Mouse (Mus musculus) forebrain, embryonic 14.5 days (tissue): ENCODE results near the gene Capn8. TPM values are rescaled to one million over a fixed set of nuclear protein-coding genes. Genes with fewer than 3 reads are reported as not detected.
A peak's percentile ranks its signal among the peaks of the same experiment; 100 is the strongest.

Experiments
- ATAC-seq: fragments of 200-750 bp; cut with Nextera tagmentation; 2 replicates; pipeline ENCODE4 v1.8.0; 2017; ENCODE audit warnings: mild to moderate bottlenecking, moderate library complexity
- DNase-seq: peaks from one replicate; pipeline ENCODE4 v3.0.0-alpha.2; 2015; ENCODE audit warnings: low spot score
- H3K27ac ChIP-seq: fragments of 300-500 bp; sonication (generic); 2 replicates; pipeline ENCODE4 v1.5.1; 2014; ENCODE audit warnings: low read depth, mild to moderate bottlenecking, control low read depth, low read length, moderate library complexity
- H3K27me3 ChIP-seq: fragments of 300-500 bp; sonication (generic); replicated peaks from 2 replicates; pipeline ENCODE4 v1.6.1; 2014; ENCODE audit warnings: low read length, control low read depth, mixed read lengths; ENCODE audit not compliant: control insufficient read depth, insufficient read depth
- H3K36me3 ChIP-seq: fragments of 300-500 bp; sonication (generic); 2 replicates; pipeline ENCODE4 v1.6.1; 2014; ENCODE audit warnings: low read length, control low read depth; ENCODE audit not compliant: control insufficient read depth, insufficient read depth
- H3K4me1 ChIP-seq: fragments of 300-500 bp; sonication (generic); 2 replicates; pipeline ENCODE4 v1.6.1; 2014; ENCODE audit warnings: antibody characterized with exemption, low read length, control low read depth; ENCODE audit not compliant: control insufficient read depth, insufficient read depth
- H3K4me2 ChIP-seq: fragments of 300-500 bp; sonication (generic); 2 replicates; pipeline ENCODE4 v1.6.1; 2014; ENCODE audit warnings: mild to moderate bottlenecking, control low read depth, low read length
- H3K4me3 ChIP-seq: fragments of 300-500 bp; sonication (generic); 2 replicates; pipeline ENCODE4 v1.5.1; 2014; ENCODE audit warnings: low read depth, low read length, control low read depth
- H3K9ac ChIP-seq: fragments of 300-500 bp; sonication (generic); 2 replicates; pipeline ENCODE4 v1.6.1; 2014; ENCODE audit warnings: mild to moderate bottlenecking, low read length, control low read depth, moderate library complexity
- H3K9me3 ChIP-seq: fragments of 300-500 bp; sonication (generic); replicated peaks from 2 replicates; pipeline ENCODE4 v1.6.1; 2016; ENCODE audit warnings: low read length, control low read depth, mixed read lengths; ENCODE audit not compliant: control insufficient read depth
- WGBS: fragments of 180-500 bp; shearing (Covaris S2); extraction: QIAGEN DNeasy Blood & Tissue Kit; methylation state at CpG from one replicate; pipeline ENCODE4 v1.1.7; 2014; 5-methylcytosine and 5-hydroxymethylcytosine counted together
- polyA plus RNA-seq: library from polyadenylated mRNA; unstranded; fragments of >200 nt; fragmentation: Nextera tagmentation; extraction: Ambion mirVana; gene quantifications from 2 replicates; pipeline ENCODE4 v1.2.1, GENCODE M21; 2014

Capn8 gene
- polyA plus RNA-seq, 1 experiment from 2014 or later, result 0.06 TPM

- peak; percentile 44 for DNase-seq
- Histone ChIP-seq H3K9ac (no peak overlapping the region), H3K4me3 (no peak overlapping the region), H3K9me3 (no peaks in the 10 kb centered on the region), H3K4me2 (no peak overlapping the region), H3K27me3 (no peaks in the 10 kb centered on the region), H3K4me1 (no peaks in the 10 kb centered on the region), H3K36me3 (no peaks in the 10 kb centered on the region), H3K27ac (no peak overlapping the region)
- ATAC-seq, result peak; percentile 19; the same call in 1 of the 2 replicates
- WGBS, result 53% methylated on average over 16 of the region's 16 CpGs
Observed at GRCm38 (mm10) chr1:182562576-182563370, 2.0 kb upstream of the Capn8 start.

- ATAC-seq, result no peak
- Histone ChIP-seq H3K27ac (no peak overlapping the region), H3K27me3 (no peaks in the 10 kb centered on the region), H3K4me2 (no peak overlapping the region), H3K4me3 (no peak overlapping the region), H3K9me3 (no peaks in the 10 kb centered on the region), H3K9ac (no peak overlapping the region), H3K4me1 (no peaks in the 10 kb centered on the region), H3K36me3 (no peaks in the 10 kb centered on the region)
- DNase-seq, result no peak
- 90% methylated on average over 6 of the region's 6 CpGs for WGBS
Observed at GRCm38 (mm10) chr1:182565351-182565835, 586 bp downstream of the Capn8 start.

GRCm38 (mm10) chr1:182571148-182571547 is 6.3 kb downstream of the Capn8 start:
- DNase-seq (no peak), ATAC-seq (no peak)
- no peaks in the 10 kb centered on the region for H3K9me3 ChIP-seq
- WGBS, result 68% methylated on average over 3 of the region's 3 CpGs
- no peaks in the 10 kb centered on the region for H3K36me3 ChIP-seq
- H3K9ac ChIP-seq, result no peak overlapping the region
- peaks cover 12% of the 10 kb centered on the region for H3K4me1 ChIP-seq
- H3K4me2 ChIP-seq, result no peak overlapping the region
- H3K4me3 ChIP-seq, result no peak overlapping the region
- H3K27ac ChIP-seq, result no peak overlapping the region
- no peaks in the 10 kb centered on the region for H3K27me3 ChIP-seq

GRCm38 (mm10) chr1:182571973-182572372 is 7.2 kb downstream of the Capn8 start:
- H3K36me3 ChIP-seq, result no peaks in the 10 kb centered on the region
- H3K27ac ChIP-seq, result no peak overlapping the region
- WGBS, result 56% methylated on average over 11 of the region's 11 CpGs
- H3K9ac ChIP-seq, result no peak overlapping the region
- H3K27me3 ChIP-seq, result 0 out of 2 replicates have a peak, but pooled peaks cover 3% of the 10 kb centered on the region
- H3K4me3 ChIP-seq, result no peak overlapping the region
- H3K9me3 ChIP-seq, result no peaks in the 10 kb centered on the region
- ATAC-seq, result no peak
- H3K4me2 ChIP-seq, result no peak overlapping the region
- H3K4me1 ChIP-seq, result peaks cover 12% of the 10 kb centered on the region
- no peak for DNase-seq

- peak overlapping the region; percentile 14; the same call in 1 of the 2 replicates for H3K4me2 ChIP-seq
Observed at GRCm38 (mm10) chr1:182573856-182574665, 9.3 kb downstream of the Capn8 start.

GRCm38 (mm10) chr1:182574666-182575049 is 9.9 kb downstream of the Capn8 start:
- Histone ChIP-seq H3K4me1 (peaks cover 12% of the 10 kb centered on the region), H3K9me3 (no peaks in the 10 kb centered on the region), H3K36me3 (no peaks in the 10 kb centered on the region), H3K4me2 (peak overlapping the region; percentile 14; the same call in 1 of the 2 replicates), H3K4me3 (no peak overlapping the region), H3K27me3 (0 out of 2 replicates have a peak, but pooled peaks cover 4% of the 10 kb centered on the region), H3K9ac (no peak overlapping the region), H3K27ac (peak overlapping the region; percentile 72; the same call in 1 of the 2 replicates)
- DNase-seq (no peak), ATAC-seq (0 out of 2 replicates have a peak, but pooled peaks have one; percentile 4)
- WGBS, result 16% methylated on average over 4 of the region's 4 CpGs

More at GRCm38 (mm10) chr1:182573856-182574665, 9.3 kb downstream of the Capn8 start:
- ATAC-seq, result peak; percentile 77
- H3K4me1 ChIP-seq, result peaks cover 12% of the 10 kb centered on the region
- 2% methylated on average over 8 of the region's 8 CpGs for WGBS
- DNase-seq, result peak; percentile 78
- H3K9ac ChIP-seq, result no peak overlapping the region
- peak overlapping the region; percentile 72 for H3K27ac ChIP-seq
- no peak overlapping the region for H3K4me3 ChIP-seq
- H3K27me3 ChIP-seq, result 0 out of 2 replicates have a peak, but pooled peaks cover 4% of the 10 kb centered on the region
- no peaks in the 10 kb centered on the region for H3K36me3 ChIP-seq
- H3K9me3 ChIP-seq, result no peaks in the 10 kb centered on the region

GRCm38 (mm10) chr1:182584169-182584568 is 19.4 kb downstream of the Capn8 start:
- H3K27me3 ChIP-seq, result no peaks in the 10 kb centered on the region
- no peak overlapping the region for H3K27ac ChIP-seq
- H3K4me1 ChIP-seq, result no peaks in the 10 kb centered on the region
- H3K4me3 ChIP-seq, result no peak overlapping the region
- ATAC-seq, result no peak
- no peak overlapping the region for H3K4me2 ChIP-seq
- no peak for DNase-seq
- WGBS, result 82% methylated on average over 6 of the region's 6 CpGs
- H3K9ac ChIP-seq, result no peak overlapping the region
- H3K36me3 ChIP-seq, result no peaks in the 10 kb centered on the region
- H3K9me3 ChIP-seq, result no peaks in the 10 kb centered on the region

- Histone ChIP-seq H3K36me3 (no peaks in the 10 kb centered on the region), H3K4me1 (no peaks in the 10 kb centered on the region), H3K27ac (no peak overlapping the region), H3K27me3 (no peaks in the 10 kb centered on the region), H3K4me2 (peak overlapping the region; percentile 40), H3K4me3 (no peak overlapping the region; the same call in 1 of the 2 replicates), H3K9me3 (no peaks in the 10 kb centered on the region), H3K9ac (no peak overlapping the region)
- ATAC-seq (no peak), DNase-seq (no peak)
- 18% methylated on average over 16 of the region's 16 CpGs for WGBS
Observed at GRCm38 (mm10) chr1:182585162-182585840, 20.5 kb downstream of the Capn8 start.
